In the genomic region with DNA sequence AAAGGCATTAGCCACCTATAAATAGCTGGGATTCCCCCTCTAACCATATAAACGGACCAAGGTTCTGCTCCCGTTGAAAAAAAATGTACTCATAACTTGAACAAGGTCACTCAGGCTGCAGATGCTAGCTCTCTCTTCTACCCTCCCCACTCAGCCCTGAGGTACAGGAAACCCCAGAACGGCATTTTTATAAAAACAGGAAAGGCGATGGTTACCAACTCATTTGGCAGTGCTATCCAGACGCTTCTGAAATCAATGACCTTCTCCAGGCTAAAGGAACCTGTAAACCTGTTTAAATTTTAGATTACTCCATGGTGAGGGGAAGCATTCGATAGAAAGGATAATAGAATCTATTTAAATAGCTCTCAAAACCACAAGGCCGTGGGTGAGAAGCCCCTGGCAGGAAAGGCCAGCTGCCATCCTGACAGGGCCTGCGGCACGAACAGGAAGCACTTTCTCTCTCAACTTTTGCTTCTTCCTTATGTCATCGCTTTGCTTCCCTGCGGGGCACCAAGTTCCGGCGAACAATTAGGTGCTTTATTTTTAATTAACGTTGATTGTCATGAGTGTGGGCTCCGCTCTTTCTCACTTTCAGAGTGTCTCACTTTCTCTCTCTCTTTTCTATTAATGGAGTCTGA, we compare ENCODE assay signal across 21 mouse cellular contexts. TPM values are rescaled to one million over a fixed set of nuclear protein-coding genes. Genes with fewer than 3 reads are reported as not detected.
DNase-seq lines count a peak whose midpoint lies in the region; ATAC-seq and TF ChIP-seq lines count a peak whose summit lies in the region.
"Had no signal": no experiment of that assay in that cellular context is flagged by ENCODE, and none has a peak within 500 bp of the region (broad histone marks: within the 10 kb centered on the region; RNA-seq: fewer than 3 reads in every experiment).

No protein-coding gene starts in this region.

- TF ChIP-seq CTCF in hindbrain, postnatal 0 days (IDR thresholded peaks at IDR 0.05; ENCODE audit: low read depth), result no peak
- no peak for TF ChIP-seq CTCF in bone marrow, adult 2 months (IDR thresholded peaks at IDR 0.05; ENCODE audit: control insufficient read depth, insufficient read depth, low read length)

- DNase-seq in hindbrain, postnatal 0 days (ENCODE audit: low spot score), result peak; percentile 31
- peak; percentile 18 for DNase-seq in thymus, postnatal 14 days
- DNase-seq in thymus, postnatal 10 days (ENCODE audit: low spot score in 2 of 2), result no peak
- no peak for DNase-seq in frontal cortex, postnatal 25 days (ENCODE audit: low spot score in 2 of 2)
- DNase-seq in layer of hippocampus, adult 18-20 months (ENCODE audit: low spot score in 2 of 2), result no peak
- DNase-seq: adrenal gland, postnatal 25 days; cerebellum, adult 9-10 months; gastrocnemius, postnatal 25 days; heart, postnatal 10 days; kidney, adult 11 months; kidney, postnatal 10 days; midbrain, embryonic 14.5 days; right cerebral cortex, postnatal 14 days had no signal

- no peaks in the 10 kb centered on the region for H3K4me1 ChIP-seq in hindbrain, postnatal 0 days (ENCODE audit: insufficient read depth, low read length)
- H3K4me1 ChIP-seq in hindbrain, embryonic 16.5 days (ENCODE audit: control insufficient read depth, insufficient read depth, low read depth, low read length), result no peaks in the 10 kb centered on the region
- no peaks in the 10 kb centered on the region; the same call in 1 of the 2 replicates for H3K4me1 ChIP-seq in bone marrow, adult 2 months (ENCODE audit: control insufficient read depth, insufficient read depth, low read length)
- H3K4me1 ChIP-seq: embryonic facial prominence, embryonic 13.5 days; hindbrain, embryonic 12.5 days; limb, embryonic 10.5 days; liver, embryonic 12.5 days; stomach, embryonic 15.5 days had no signal

- H3K36me3 ChIP-seq in hindbrain, postnatal 0 days (ENCODE audit: insufficient read depth, low read length), result peaks cover 57% of the 10 kb centered on the region
- peaks cover 46% of the 10 kb centered on the region for H3K36me3 ChIP-seq in hindbrain, embryonic 16.5 days (ENCODE audit: control insufficient read depth, insufficient read depth, low read length)

- no peaks in the 10 kb centered on the region for H3K9me3 ChIP-seq in hindbrain, postnatal 0 days (ENCODE audit: low read length)
- no peaks in the 10 kb centered on the region for H3K9me3 ChIP-seq in hindbrain, embryonic 16.5 days (ENCODE audit: control insufficient read depth, low read length)
- H3K9me3 ChIP-seq: embryonic facial prominence, embryonic 13.5 days; hindbrain, embryonic 12.5 days; limb, embryonic 10.5 days; liver, embryonic 12.5 days; stomach, embryonic 15.5 days had no signal

- no peak overlapping the region for H3K4me3 ChIP-seq in hindbrain, postnatal 0 days (ENCODE audit: low read length)
- no peak overlapping the region for H3K4me3 ChIP-seq in hindbrain, embryonic 16.5 days (ENCODE audit: low read length)
- H3K4me3 ChIP-seq in bone marrow, adult 2 months (replicated peaks; ENCODE audit: control insufficient read depth, low read depth, low read length), result no peak overlapping the region
- H3K4me3 ChIP-seq: embryonic facial prominence, embryonic 13.5 days; hindbrain, embryonic 12.5 days; limb, embryonic 10.5 days; liver, embryonic 12.5 days; stomach, embryonic 15.5 days had no signal

- no peak for ATAC-seq in hindbrain, postnatal 0 days
- no peak for ATAC-seq in hindbrain, embryonic 16.5 days
- ATAC-seq in neutrophil, adult 5-6 weeks (ENCODE audit: extremely low read depth, insufficient number of reproducible peaks, low FRiP score, poor library complexity, severe bottlenecking), result peak; percentile 84
- ATAC-seq: liver, embryonic 12.5 days had no signal

- WGBS in hindbrain, postnatal 0 days, result 86% methylated on average over 15 of the region's 15 CpGs
- 93% methylated on average over 15 of the region's 15 CpGs for WGBS in hindbrain, embryonic 16.5 days
- 44% methylated on average over 15 of the region's 15 CpGs for WGBS in bone marrow, adult 2 months

- H3K27ac ChIP-seq in hindbrain, postnatal 0 days, result no peak overlapping the region
- no peak overlapping the region for H3K27ac ChIP-seq in hindbrain, embryonic 16.5 days (ENCODE audit: low read depth, low read length)
- H3K27ac ChIP-seq in bone marrow, adult 2 months (ENCODE audit: control insufficient read depth, insufficient read depth, low read depth, low read length, poor library complexity), result peak overlapping the region; percentile 12; the same call in 1 of the 2 replicates
- H3K27ac ChIP-seq: embryonic facial prominence, embryonic 13.5 days; hindbrain, embryonic 12.5 days; limb, embryonic 10.5 days; liver, embryonic 12.5 days; stomach, embryonic 15.5 days had no signal

- H3K4me2 ChIP-seq in hindbrain, postnatal 0 days (ENCODE audit: low read depth, low read length), result no peak overlapping the region
- no peak overlapping the region for H3K4me2 ChIP-seq in hindbrain, embryonic 16.5 days (ENCODE audit: low read length)
- H3K4me2 ChIP-seq: embryonic facial prominence, embryonic 13.5 days; hindbrain, embryonic 12.5 days; liver, embryonic 12.5 days; stomach, embryonic 15.5 days had no signal

- TF ChIP-seq POLR2A in bone marrow, adult 2 months (IDR thresholded peaks at IDR 0.05; ENCODE audit: borderline replicate concordance, control insufficient read depth, low read depth, low read length), result no peak

- H3K9ac ChIP-seq in hindbrain, postnatal 0 days (replicated peaks; ENCODE audit: low read length), result no peak overlapping the region
- H3K9ac ChIP-seq in hindbrain, embryonic 16.5 days (ENCODE audit: low read depth, low read length), result no peak overlapping the region
- H3K9ac ChIP-seq: embryonic facial prominence, embryonic 13.5 days; hindbrain, embryonic 12.5 days; liver, embryonic 12.5 days; stomach, embryonic 15.5 days had no signal

- H3K27me3 ChIP-seq in hindbrain, postnatal 0 days (ENCODE audit: insufficient read depth, low read length), result no peaks in the 10 kb centered on the region
- H3K27me3 ChIP-seq in hindbrain, embryonic 16.5 days (replicated peaks; ENCODE audit: control insufficient read depth, insufficient read depth, low read length), result no peaks in the 10 kb centered on the region
- H3K27me3 ChIP-seq: embryonic facial prominence, embryonic 13.5 days; hindbrain, embryonic 12.5 days; liver, embryonic 12.5 days; stomach, embryonic 15.5 days had no signal

RNA-seq across cellular contexts. Expression of gene Slc38a1, which starts 59.2 kb away (rescaled TPM):
- total RNA-seq in hindbrain, postnatal 0 days (2014; rRNA removed), result 82.6 and 89.1 TPM in 2 replicates
- polyA plus RNA-seq in hindbrain, postnatal 0 days (2015; fragmentation: Nextera tagmentation; extraction: Ambion mirVana), result 109 and 115 TPM in 2 replicates
- 127 and 139 TPM in 2 replicates for polyA plus RNA-seq in hindbrain, embryonic 16.5 days (2015; fragmentation: Nextera tagmentation; extraction: Ambion mirVana)
- 9.3 and 17.0 TPM in 2 replicates for polyA plus RNA-seq in bone marrow, adult 2 months (2011; ENCODE audit: insufficient read depth, insufficient read length, low replicate concordance, missing spikeins)
- total RNA-seq in neutrophil, adult 5-6 weeks (2017), result 134 and 139 TPM in 2 replicates
- total RNA-seq in layer of hippocampus, adult 18-20 months (2021), result 10 to 100 TPM; 77.6 to 84.1 TPM

Comparison
In these comparisons a context has a peak if more than half of its experiments do, and no peak if none do; other contexts are left out.
1. DNase-seq: peak in hindbrain, postnatal 0 days (single experiment) and thymus, postnatal 14 days (single experiment); none in thymus, postnatal 10 days (0 of 2), frontal cortex, postnatal 25 days (0 of 2) and layer of hippocampus, adult 18-20 months (0 of 2).